Mouse (Mus musculus) stomach, embryonic 14.5 days (tissue): ENCODE results near the gene Fbxl22. TPM values are rescaled to one million over a fixed set of nuclear protein-coding genes. Genes with fewer than 3 reads are reported as not detected.

Experiments
- ATAC-seq: fragments of 200-750 bp; cut with Nextera tagmentation; 2 replicates; pipeline ENCODE4 v1.8.0; 2017; ENCODE audit warnings: low read depth, moderate TSS enrichment; ENCODE audit not compliant: insufficient number of reproducible peaks, insufficient read depth, low FRiP score
- H3K27ac ChIP-seq: fragments of 300-500 bp; sonication (generic); 2 replicates; pipeline ENCODE4 v1.5.1; 2014; ENCODE audit warnings: mild to moderate bottlenecking, low read length, moderate library complexity, mixed read lengths
- H3K27me3 ChIP-seq: fragments of 300-500 bp; sonication (generic); 2 replicates; pipeline ENCODE4 v1.6.1; 2014; ENCODE audit warnings: low read length, control low read depth, mixed read lengths; ENCODE audit not compliant: control insufficient read depth, insufficient read depth
- H3K36me3 ChIP-seq: fragments of 300-500 bp; sonication (generic); 2 replicates; pipeline ENCODE4 v1.6.1; 2014; ENCODE audit warnings: mild to moderate bottlenecking, control low read depth, low read length, moderate library complexity, mixed read lengths; ENCODE audit not compliant: control insufficient read depth, insufficient read depth
- H3K4me1 ChIP-seq: fragments of 300-500 bp; sonication (generic); 2 replicates; pipeline ENCODE4 v1.6.1; 2014; ENCODE audit warnings: low read length, control low read depth, mixed read lengths; ENCODE audit not compliant: control insufficient read depth, insufficient read depth
- H3K4me2 ChIP-seq: fragments of 300-500 bp; sonication (generic); replicated peaks from 2 replicates; pipeline ENCODE4 v1.6.1; 2014; ENCODE audit warnings: low read depth, low read length, control low read depth
- H3K4me3 ChIP-seq: fragments of 300-500 bp; sonication (generic); 2 replicates; pipeline ENCODE4 v1.5.1; 2014; ENCODE audit warnings: low read depth, low read length, control low read depth
- H3K9ac ChIP-seq: fragments of 300-500 bp; sonication (generic); replicated peaks from 2 replicates; pipeline ENCODE4 v1.6.1; 2014; ENCODE audit warnings: low read depth, mild to moderate bottlenecking, control low read depth, low read length, moderate library complexity, mixed read lengths
- H3K9me3 ChIP-seq: fragments of 300-500 bp; sonication (generic); 2 replicates; pipeline ENCODE4 v1.6.1; 2016; ENCODE audit warnings: low read depth, low read length, control low read depth; ENCODE audit not compliant: control insufficient read depth
- WGBS: fragments of 180-500 bp; shearing (Covaris S2); extraction: QIAGEN DNeasy Blood & Tissue Kit; methylation state at CpG from one replicate; pipeline ENCODE4 v1.1.7; 2014; 5-methylcytosine and 5-hydroxymethylcytosine counted together
- polyA plus RNA-seq: library from polyadenylated mRNA; unstranded; fragments of >200 nt; fragmentation: Nextera tagmentation; extraction: Ambion mirVana; gene quantifications from 2 replicates; pipeline ENCODE4 v1.2.1, GENCODE M21; 2014

Gene Fbxl22
- polyA plus RNA-seq, 1 experiment from 2014 or later: 21.5 TPM

GRCm38 (mm10) chr9:66505141-66505917, 9.1 kb downstream of the Fbxl22 start:
- Histone ChIP-seq H3K4me2 (no peak overlapping the region), H3K27me3 (no peaks in the 10 kb centered on the region), H3K27ac (no peak overlapping the region), H3K4me1 (no peaks in the 10 kb centered on the region), H3K36me3 (peaks cover 41% of the 10 kb centered on the region), H3K9ac (no peak overlapping the region), H3K9me3 (no peaks in the 10 kb centered on the region), H3K4me3 (no peak overlapping the region)
- peak; percentile 28; the same call in 1 of the 2 replicates for ATAC-seq
- 82% methylated on average over 9 of the region's 9 CpGs for WGBS

- H3K36me3 ChIP-seq: peaks cover 41% of the 10 kb centered on the region
- no peak overlapping the region for H3K4me3 ChIP-seq
- WGBS: 88% methylated on average over 13 of the region's 13 CpGs
Observed at GRCm38 (mm10) chr9:66504518-66504917, 9.9 kb downstream of the Fbxl22 start.

GRCm38 (mm10) chr9:66503879-66504411, 10.4 kb downstream of the Fbxl22 start:
- no peak overlapping the region for H3K4me2 ChIP-seq
- no peak overlapping the region for H3K27ac ChIP-seq
- no peaks in the 10 kb centered on the region for H3K9me3 ChIP-seq
- 86% methylated on average over 4 of the region's 4 CpGs for WGBS
- H3K9ac ChIP-seq: no peak overlapping the region
- H3K4me1 ChIP-seq: no peaks in the 10 kb centered on the region
- peaks cover 41% of the 10 kb centered on the region for H3K36me3 ChIP-seq
- H3K4me3 ChIP-seq: no peak overlapping the region
- no peaks in the 10 kb centered on the region for H3K27me3 ChIP-seq
- no peak for ATAC-seq

More at GRCm38 (mm10) chr9:66504518-66504917, 9.9 kb downstream of the Fbxl22 start:
- no peaks in the 10 kb centered on the region for H3K9me3 ChIP-seq
- no peak overlapping the region for H3K4me2 ChIP-seq
- no peak for ATAC-seq
- no peaks in the 10 kb centered on the region for H3K4me1 ChIP-seq
- no peaks in the 10 kb centered on the region for H3K27me3 ChIP-seq
- H3K27ac ChIP-seq: no peak overlapping the region
- H3K9ac ChIP-seq: no peak overlapping the region

GRCm38 (mm10) chr9:66501248-66501647, 13.1 kb downstream of the Fbxl22 start:
- H3K36me3 ChIP-seq: peaks cover 40% of the 10 kb centered on the region
- no peak overlapping the region for H3K4me3 ChIP-seq
- H3K9me3 ChIP-seq: no peaks in the 10 kb centered on the region
- 56% methylated on average over 2 of the region's 2 CpGs for WGBS
- H3K27me3 ChIP-seq: no peaks in the 10 kb centered on the region
- H3K27ac ChIP-seq: no peak overlapping the region
- no peak for ATAC-seq
- H3K4me2 ChIP-seq: no peak overlapping the region
- H3K9ac ChIP-seq: no peak overlapping the region
- H3K4me1 ChIP-seq: no peaks in the 10 kb centered on the region

GRCm38 (mm10) chr9:66493992-66494391, 20.4 kb downstream of the Fbxl22 start:
- no peak overlapping the region for H3K4me2 ChIP-seq
- H3K9ac ChIP-seq: no peak overlapping the region
- no peak overlapping the region for H3K27ac ChIP-seq
- H3K27me3 ChIP-seq: no peaks in the 10 kb centered on the region
- H3K9me3 ChIP-seq: no peaks in the 10 kb centered on the region
- no peaks in the 10 kb centered on the region for H3K4me1 ChIP-seq
- no peak overlapping the region for H3K4me3 ChIP-seq
- ATAC-seq: no peak
- peaks cover 61% of the 10 kb centered on the region for H3K36me3 ChIP-seq

GRCm38 (mm10) chr9:66492361-66492760, 22.0 kb downstream of the Fbxl22 start:
- ATAC-seq: no peak
- H3K4me1 ChIP-seq: no peaks in the 10 kb centered on the region
- no peak overlapping the region for H3K9ac ChIP-seq
- H3K4me3 ChIP-seq: no peak overlapping the region
- H3K4me2 ChIP-seq: no peak overlapping the region
- no peak overlapping the region for H3K27ac ChIP-seq
- peaks cover 63% of the 10 kb centered on the region for H3K36me3 ChIP-seq
- H3K9me3 ChIP-seq: no peaks in the 10 kb centered on the region
- 88% methylated on average over 1 of the region's 1 CpGs for WGBS
- no peaks in the 10 kb centered on the region for H3K27me3 ChIP-seq

- H3K4me3 ChIP-seq: no peak overlapping the region
- H3K27me3 ChIP-seq: no peaks in the 10 kb centered on the region
- ATAC-seq: no peak
- H3K9me3 ChIP-seq: no peaks in the 10 kb centered on the region
- H3K4me1 ChIP-seq: no peaks in the 10 kb centered on the region
- no peak overlapping the region for H3K9ac ChIP-seq
- no peak overlapping the region for H3K27ac ChIP-seq
- H3K36me3 ChIP-seq: peaks cover 59% of the 10 kb centered on the region
- no peak overlapping the region for H3K4me2 ChIP-seq
Observed at GRCm38 (mm10) chr9:66488786-66489185, 25.6 kb downstream of the Fbxl22 start.

- Histone ChIP-seq H3K9me3 (no peaks in the 10 kb centered on the region), H3K4me1 (no peaks in the 10 kb centered on the region), H3K27me3 (no peaks in the 10 kb centered on the region), H3K4me2 (no peak overlapping the region), H3K36me3 (peaks cover 48% of the 10 kb centered on the region), H3K9ac (no peak overlapping the region), H3K4me3 (no peak overlapping the region), H3K27ac (no peak overlapping the region)
- ATAC-seq: no peak
- 83% methylated on average over 3 of the region's 3 CpGs for WGBS
Observed at GRCm38 (mm10) chr9:66483429-66483828, 31.0 kb downstream of the Fbxl22 start.
